In the genomic region with DNA sequence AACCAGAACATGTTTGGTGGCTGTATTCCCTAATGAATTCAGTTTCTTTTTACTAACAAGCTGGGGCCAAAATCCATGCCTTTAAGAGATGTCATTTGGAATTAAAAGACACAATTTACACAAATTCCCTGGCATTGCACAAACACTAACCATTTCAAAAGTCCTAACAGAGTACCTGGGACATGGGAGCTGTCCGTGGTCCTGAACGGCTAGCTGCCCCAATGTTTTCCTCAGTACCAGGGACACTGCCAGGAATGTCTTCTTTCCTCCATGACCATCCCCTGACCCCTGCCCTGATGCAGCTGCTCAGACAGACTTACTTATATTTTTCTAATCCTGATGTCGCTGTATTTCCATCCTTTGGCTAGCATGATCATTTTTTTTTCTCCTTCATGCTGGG, we compare ENCODE assay signal across 13 mouse cellular contexts. TPM values are rescaled to one million over a fixed set of nuclear protein-coding genes. Genes with fewer than 3 reads are reported as not detected.
A peak's percentile ranks its signal among the peaks of the same experiment; 100 is the strongest.
DNase-seq lines count a peak whose midpoint lies in the region; ATAC-seq and TF ChIP-seq lines count a peak whose summit lies in the region.
"Had no signal": no experiment of that assay in that cellular context is flagged by ENCODE, and none has a peak within 500 bp of the region (broad histone marks: within the 10 kb centered on the region; RNA-seq: fewer than 3 reads in every experiment).

No protein-coding gene starts in this region.

- no peak overlapping the region for H3K4me3 ChIP-seq in midbrain, embryonic 11.5 days (ENCODE audit: low read depth, low read length)
- no peak overlapping the region for H3K4me3 ChIP-seq in midbrain, postnatal 0 days (ENCODE audit: low read depth, low read length)
- no peak overlapping the region for H3K4me3 ChIP-seq in embryonic facial prominence, embryonic 10.5 days
- H3K4me3 ChIP-seq in stomach, postnatal 0 days (ENCODE audit: low read depth, low read length): no peak overlapping the region
- H3K4me3 ChIP-seq: limb, embryonic 13.5 days had no signal

- no peak overlapping the region for H3K9ac ChIP-seq in midbrain, embryonic 11.5 days (ENCODE audit: low read length)
- H3K9ac ChIP-seq in midbrain, postnatal 0 days (replicated peaks; ENCODE audit: low read length, poor library complexity, severe bottlenecking): no peak overlapping the region
- H3K9ac ChIP-seq in stomach, postnatal 0 days (ENCODE audit: low read length): no peak overlapping the region
- H3K9ac ChIP-seq: limb, embryonic 13.5 days had no signal

- 12% methylated on average over 3 of the region's 3 CpGs for WGBS in midbrain, embryonic 11.5 days
- WGBS in midbrain, postnatal 0 days: 28% methylated on average over 3 of the region's 3 CpGs
- WGBS in embryonic facial prominence, embryonic 10.5 days: 6% methylated on average over 3 of the region's 3 CpGs
- WGBS in stomach, postnatal 0 days: 8% methylated on average over 3 of the region's 3 CpGs

- no peak overlapping the region for H3K4me2 ChIP-seq in midbrain, embryonic 11.5 days
- H3K4me2 ChIP-seq in midbrain, postnatal 0 days (ENCODE audit: low read depth, low read length, poor library complexity, severe bottlenecking): no peak overlapping the region
- no peak overlapping the region for H3K4me2 ChIP-seq in stomach, postnatal 0 days (replicated peaks; ENCODE audit: low read depth)
- H3K4me2 ChIP-seq: limb, embryonic 13.5 days had no signal

- DNase-seq in gastrocnemius, postnatal 10 days: peak; percentile 49
- DNase-seq in gastrocnemius, adult 8-10 months (ENCODE audit: low spot score in 2 of 2): no peak
- DNase-seq in midbrain, embryonic 11.5 days (ENCODE audit: low spot score, missing footprints): peak; percentile 94
- no peak for DNase-seq in midbrain, postnatal 0 days (ENCODE audit: low spot score)
- peak; percentile 82 for DNase-seq in embryonic facial prominence, embryonic 10.5 days (ENCODE audit: low spot score)
- peak; percentile 53 for DNase-seq in stomach, postnatal 0 days (ENCODE audit: low spot score)
- no peak for DNase-seq in cerebellum, postnatal 14 days
- DNase-seq: cerebellum, adult 2 months had no signal

- no peaks in the 10 kb centered on the region for H3K27me3 ChIP-seq in midbrain, embryonic 11.5 days (ENCODE audit: control insufficient read depth, insufficient read depth, low read length)
- no peaks in the 10 kb centered on the region for H3K27me3 ChIP-seq in midbrain, postnatal 0 days (ENCODE audit: insufficient read depth, low read length)
- no peaks in the 10 kb centered on the region for H3K27me3 ChIP-seq in embryonic facial prominence, embryonic 10.5 days (replicated peaks; ENCODE audit: low read depth, poor library complexity, severe bottlenecking)
- H3K27me3 ChIP-seq in stomach, postnatal 0 days (ENCODE audit: control insufficient read depth, insufficient read depth, low read length): no peaks in the 10 kb centered on the region

- TF ChIP-seq CTCF in midbrain, postnatal 0 days (IDR thresholded peaks at IDR 0.05): no peak
- no peak for TF ChIP-seq CTCF in stomach, postnatal 0 days (IDR thresholded peaks at IDR 0.05; ENCODE audit: low read depth)

- ATAC-seq in midbrain, embryonic 11.5 days (ENCODE audit: low FRiP score): no peak
- no peak for ATAC-seq in midbrain, postnatal 0 days (ENCODE audit: low FRiP score)
- ATAC-seq in stomach, postnatal 0 days (ENCODE audit: low FRiP score, low TSS enrichment): no peak
- no peak for ATAC-seq in erythroid progenitor cell, adult 5-6 weeks (replicated peaks; ENCODE audit: low FRiP score, poor library complexity, severe bottlenecking)

- no peak for TF ChIP-seq EP300 in stomach, postnatal 0 days (optimal IDR thresholded peaks at IDR 0.05)

- no peaks in the 10 kb centered on the region for H3K9me3 ChIP-seq in midbrain, embryonic 11.5 days (ENCODE audit: control insufficient read depth, low read length)
- no peaks in the 10 kb centered on the region for H3K9me3 ChIP-seq in midbrain, postnatal 0 days (ENCODE audit: low read length)
- no peaks in the 10 kb centered on the region for H3K9me3 ChIP-seq in embryonic facial prominence, embryonic 10.5 days
- no peaks in the 10 kb centered on the region for H3K9me3 ChIP-seq in stomach, postnatal 0 days (ENCODE audit: control insufficient read depth, low read length)
- H3K9me3 ChIP-seq: limb, embryonic 13.5 days had no signal

- H3K36me3 ChIP-seq in midbrain, embryonic 11.5 days (ENCODE audit: control insufficient read depth, insufficient read depth, low read length): no peaks in the 10 kb centered on the region
- H3K36me3 ChIP-seq in midbrain, postnatal 0 days (ENCODE audit: insufficient read depth, low read length): no peaks in the 10 kb centered on the region
- H3K36me3 ChIP-seq in embryonic facial prominence, embryonic 10.5 days (replicated peaks): no peaks in the 10 kb centered on the region
- H3K36me3 ChIP-seq in stomach, postnatal 0 days (ENCODE audit: control insufficient read depth, insufficient read depth, low read length): no peaks in the 10 kb centered on the region
- H3K36me3 ChIP-seq: limb, embryonic 13.5 days had no signal

- H3K27ac ChIP-seq in midbrain, embryonic 11.5 days (ENCODE audit: low read depth, low read length): no peak overlapping the region
- H3K27ac ChIP-seq in midbrain, postnatal 0 days (ENCODE audit: low read depth, low read length): no peak overlapping the region
- no peak overlapping the region for H3K27ac ChIP-seq in embryonic facial prominence, embryonic 10.5 days (replicated peaks)
- H3K27ac ChIP-seq in stomach, postnatal 0 days (replicated peaks): no peak overlapping the region
- H3K27ac ChIP-seq: limb, embryonic 13.5 days had no signal

- H3K4me1 ChIP-seq in midbrain, embryonic 11.5 days (ENCODE audit: control insufficient read depth, insufficient read depth, low read length): no peaks in the 10 kb centered on the region
- H3K4me1 ChIP-seq in midbrain, postnatal 0 days (ENCODE audit: insufficient read depth, low read length): no peaks in the 10 kb centered on the region; the same call in 1 of the 2 replicates
- H3K4me1 ChIP-seq in embryonic facial prominence, embryonic 10.5 days: no peaks in the 10 kb centered on the region
- H3K4me1 ChIP-seq in stomach, postnatal 0 days (replicated peaks; ENCODE audit: control insufficient read depth, insufficient read depth): no peaks in the 10 kb centered on the region

RNA-seq across cellular contexts. Expression of gene Tcl1, which starts 43.5 kb away (rescaled TPM):
- total RNA-seq in gastrocnemius, postnatal 10 days (2021): not detected
- not detected for total RNA-seq in gastrocnemius, adult 8-10 months (2022)
- polyA plus RNA-seq in midbrain, embryonic 11.5 days (2014; fragmentation: Nextera tagmentation; extraction: Ambion mirVana): not detected in 2 replicates
- not detected in 2 replicates for total RNA-seq in midbrain, postnatal 0 days (2014; rRNA removed)
- polyA plus RNA-seq in midbrain, postnatal 0 days (2015; fragmentation: Nextera tagmentation; extraction: Ambion mirVana): not detected in 2 replicates
- polyA plus RNA-seq in embryonic facial prominence, embryonic 10.5 days (2016; fragmentation: Nextera tagmentation; extraction: Ambion mirVana): not detected in 2 replicates
- polyA plus RNA-seq in stomach, postnatal 0 days (2015; fragmentation: Nextera tagmentation; extraction: Ambion mirVana): not detected in 2 replicates
- not detected in 2 replicates for total RNA-seq in erythroid progenitor cell, adult 5-6 weeks (2015; ENCODE audit: low replicate concordance)
- not detected in 2 replicates for total RNA-seq in erythroid progenitor cell, adult 5-6 weeks (2017; ENCODE audit: low replicate concordance)
- total RNA-seq: granulocyte monocyte progenitor cell, adult 5-6 weeks; neutrophil, adult 5-6 weeks had no signal
- polyA plus RNA-seq: cerebellum, adult 2 months; urinary bladder, adult 2 months had no signal

Comparison
In these comparisons a context has a peak if more than half of its experiments do, and no peak if none do; other contexts are left out.
1. DNase-seq: peak in gastrocnemius, postnatal 10 days (single experiment), midbrain, embryonic 11.5 days (single experiment), embryonic facial prominence, embryonic 10.5 days (single experiment) and stomach, postnatal 0 days (single experiment); none in gastrocnemius, adult 8-10 months (0 of 2), midbrain, postnatal 0 days (single experiment) and cerebellum, postnatal 14 days (0 of 2).